Mouse (Mus musculus): ENCODE data around the gene Stra6l.
A peak's percentile ranks its signal among the peaks of the same experiment; 100 is the strongest.

The Stra6l gene

GRCm38 (mm10) chr4:45844355-45844754 is 4.1 kb upstream of the Stra6l start:
- peak; percentile 81 for ATAC-seq (ENCODE audit: low TSS enrichment)

GRCm38 (mm10) chr4:45846263-45846662 is 2.2 kb upstream of the Stra6l start:
- no peak for ATAC-seq (ENCODE audit: low TSS enrichment)

DNA sequence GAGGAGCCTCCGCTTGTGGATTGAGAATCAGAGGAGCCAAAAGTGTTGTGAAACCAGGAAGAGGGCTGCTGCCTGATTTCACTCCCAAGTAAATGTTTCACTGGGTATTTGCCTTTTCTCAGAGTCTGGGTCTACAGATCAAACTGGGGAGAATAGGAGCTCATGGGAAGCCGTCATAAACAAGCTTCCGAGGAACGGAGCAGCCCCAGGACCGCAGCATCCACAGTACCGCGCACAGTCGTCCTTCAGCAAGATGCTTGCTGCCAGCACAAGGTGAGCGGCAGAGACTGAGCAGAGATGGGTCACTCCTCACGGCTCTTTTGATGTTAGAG is 327 bp downstream of the Stra6l start:
- no peak for ATAC-seq (ENCODE audit: low TSS enrichment)

GRCm38 (mm10) chr4:45849419-45849818 is 955 bp downstream of the Stra6l start:
- no peak for ATAC-seq (ENCODE audit: low TSS enrichment)

DNA sequence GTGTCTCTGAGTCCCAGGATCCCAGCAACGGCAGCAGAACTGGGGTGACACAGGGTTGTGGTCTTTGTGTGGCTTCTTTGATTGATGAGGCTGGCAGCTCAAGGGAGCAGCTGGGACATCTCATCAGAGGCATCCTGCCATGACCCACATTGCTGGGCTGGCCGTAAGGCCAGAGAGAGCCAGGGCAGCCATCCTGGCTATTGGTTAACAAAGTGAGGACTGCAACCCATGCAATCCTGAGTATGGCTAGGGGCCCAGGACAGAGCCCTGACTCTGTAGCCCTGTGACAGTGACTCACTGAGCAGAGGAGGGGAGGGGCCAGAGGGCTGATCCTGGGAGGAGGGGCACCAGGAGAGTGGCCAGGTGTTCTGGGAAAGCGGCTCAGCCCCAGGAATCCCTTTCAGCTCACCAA is 3.2 kb downstream of the Stra6l start:
- ATAC-seq (ENCODE audit: low TSS enrichment) = no peak

GRCm38 (mm10) chr4:45853496-45854246 is 5.2 kb downstream of the Stra6l start:
- no peak for ATAC-seq (ENCODE audit: low TSS enrichment)

DNA sequence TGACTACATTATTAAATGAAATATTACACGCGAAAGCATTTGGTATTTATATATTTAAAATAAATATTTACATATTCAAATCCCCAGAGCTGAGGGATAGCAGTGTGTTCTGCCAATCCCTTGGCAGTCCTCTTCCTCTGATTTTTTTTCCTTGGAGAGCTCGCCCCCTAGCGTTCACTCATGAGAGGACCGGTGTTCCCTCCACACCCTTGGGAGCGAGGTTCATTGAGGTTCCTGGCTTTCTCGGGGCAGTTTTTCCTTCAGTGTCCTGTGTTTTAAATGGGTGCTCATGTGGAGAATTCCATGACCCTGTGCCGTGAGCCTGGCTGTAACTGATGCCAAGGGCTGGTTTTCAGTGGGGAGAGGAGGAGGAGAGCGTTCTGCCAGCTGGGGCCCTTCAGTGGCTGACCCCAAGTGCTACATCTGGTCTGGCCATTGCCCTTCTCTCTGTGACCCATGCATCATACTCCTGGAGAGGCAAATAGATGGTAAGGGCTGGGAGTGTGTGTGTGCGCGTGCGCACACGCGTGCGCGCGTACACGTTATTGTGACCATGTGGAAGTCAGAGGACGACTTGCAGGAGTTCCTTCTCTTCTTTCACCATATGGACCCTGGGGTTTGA is 7.5 kb downstream of the Stra6l start:
- peak; percentile 94 for ATAC-seq (ENCODE audit: low TSS enrichment)

DNA sequence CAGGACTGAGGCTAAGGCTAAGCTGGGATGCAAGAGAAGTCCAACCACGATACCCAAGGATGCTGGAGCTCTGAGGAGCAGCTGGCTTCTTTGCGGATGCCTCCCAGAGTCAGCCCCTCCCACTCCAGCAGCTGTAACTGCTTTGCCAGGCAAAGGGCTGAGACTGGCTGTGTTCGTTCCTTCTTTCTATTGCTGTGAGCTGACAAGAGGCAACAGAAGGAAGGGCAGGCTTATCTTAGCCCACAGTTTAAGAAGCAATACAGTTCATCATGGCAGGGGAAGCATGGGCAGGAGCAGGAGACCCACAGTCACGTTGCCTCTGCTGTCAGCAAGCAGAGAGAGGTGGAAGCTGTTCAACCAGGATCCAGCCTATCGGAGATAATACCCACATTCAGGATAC is 12.7 kb downstream of the Stra6l start:
- ATAC-seq (ENCODE audit: low TSS enrichment) = no peak

DNA sequence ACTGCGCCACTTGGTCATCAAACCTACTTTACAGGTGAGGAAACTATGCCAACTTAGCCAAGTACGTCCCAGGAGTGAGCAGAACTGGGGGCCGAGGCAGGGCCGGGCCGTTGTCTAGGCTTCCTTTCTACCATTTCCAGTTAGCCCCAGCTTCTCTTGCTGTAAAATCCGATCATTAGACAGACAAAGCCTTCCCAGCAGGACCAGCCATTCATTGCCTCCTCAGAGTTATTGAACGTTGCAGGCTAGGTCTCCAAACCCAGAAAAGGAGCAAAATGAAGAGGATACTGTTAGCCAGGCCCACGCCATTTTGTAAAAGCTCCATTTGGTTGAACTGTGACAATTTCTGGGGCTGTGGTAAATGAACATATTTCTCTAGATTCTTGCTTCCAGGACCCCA is 19.0 kb downstream of the Stra6l start:
- ATAC-seq (ENCODE audit: low TSS enrichment) = no peak

- no peak for ATAC-seq (ENCODE audit: low TSS enrichment)
Measured at GRCm38 (mm10) chr4:45869021-45869815, 20.8 kb downstream of the Stra6l start.

DNA sequence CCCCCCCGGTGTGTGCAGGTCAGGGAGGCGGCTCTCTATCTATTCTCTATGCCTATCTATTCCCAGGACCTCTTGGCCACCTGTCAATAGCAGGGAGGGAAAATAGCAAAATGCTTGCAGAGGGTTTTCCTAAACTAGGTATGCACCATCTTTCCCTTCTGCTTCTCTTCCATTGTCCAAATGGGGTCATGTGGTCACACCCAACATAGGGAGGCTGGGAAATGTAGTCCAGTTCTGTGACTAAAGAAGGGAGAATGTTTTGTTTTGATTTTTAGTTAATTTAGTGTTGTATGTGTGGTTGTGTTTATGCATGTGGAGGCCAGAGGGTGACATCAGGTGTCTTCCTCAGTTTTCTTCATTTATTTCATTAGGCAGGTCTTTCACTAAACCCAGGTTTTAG is 23.7 kb downstream of the Stra6l start:
- no peak for ATAC-seq (ENCODE audit: low TSS enrichment)

- ATAC-seq (ENCODE audit: low TSS enrichment) = peak; percentile 85
Measured at GRCm38 (mm10) chr4:45878929-45879328, 30.5 kb downstream of the Stra6l start.

DNA sequence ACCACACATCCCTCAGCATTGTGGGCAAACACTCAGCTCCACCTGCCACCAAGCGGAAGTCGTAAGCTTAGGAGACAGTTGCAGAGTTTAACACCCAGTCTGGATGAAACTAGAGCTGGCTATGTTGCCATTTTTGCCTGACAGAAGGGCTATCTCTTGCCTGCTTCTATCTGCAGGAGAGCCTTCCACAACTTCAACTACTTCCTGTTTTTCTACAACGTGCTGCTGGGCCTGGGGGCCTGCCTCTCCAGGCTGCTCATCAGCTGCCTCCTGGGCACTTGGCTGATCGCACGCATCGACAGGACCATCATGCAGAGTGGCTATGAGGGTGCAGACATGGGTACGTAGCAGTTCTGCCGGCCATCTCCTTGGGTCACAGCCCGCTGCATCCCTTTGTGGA is 34.1 kb downstream of the Stra6l start:
- no peak for ATAC-seq (ENCODE audit: low TSS enrichment)

DNA sequence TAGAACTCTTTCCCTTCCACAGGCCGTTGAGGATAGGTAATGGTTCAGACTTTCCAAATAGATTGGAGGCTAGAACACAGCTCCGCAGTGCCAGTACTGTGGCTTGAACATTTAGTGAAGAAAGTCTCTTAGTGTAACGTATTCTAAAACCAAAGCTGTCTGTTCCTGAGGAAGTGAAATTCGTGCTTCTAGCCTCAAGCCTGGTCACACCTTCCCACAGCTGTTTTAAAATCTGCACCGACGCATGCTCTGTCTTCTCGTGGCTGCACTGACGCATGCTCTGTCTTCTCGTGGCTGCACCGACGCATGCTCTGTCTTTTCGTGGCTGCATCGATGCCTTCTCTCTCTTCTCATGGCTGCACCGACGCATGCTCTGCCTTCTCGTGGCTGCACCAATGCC is 34.8 kb downstream of the Stra6l start:
- no peak for ATAC-seq (ENCODE audit: low TSS enrichment)

DNA sequence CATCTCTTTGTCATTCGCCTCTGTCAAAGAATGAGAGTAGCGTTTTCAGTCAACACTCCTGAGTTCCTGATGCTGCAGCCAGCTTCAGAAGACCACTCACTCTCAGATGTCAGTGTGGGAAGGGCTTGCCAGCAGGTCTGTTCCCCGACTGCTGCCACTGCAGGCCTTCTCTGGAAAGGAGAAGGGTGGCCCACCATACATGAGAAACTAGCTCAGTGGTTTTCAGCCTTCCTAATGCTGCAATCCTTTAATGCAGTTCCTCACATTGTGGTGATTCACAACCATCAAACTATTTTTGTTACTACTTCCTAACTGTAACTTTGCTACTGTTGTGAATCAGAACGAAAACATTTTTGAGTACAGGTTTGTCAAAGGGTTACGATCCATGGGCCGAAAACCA is 41.0 kb downstream of the Stra6l start:
- ATAC-seq (ENCODE audit: low TSS enrichment) = no peak

DNA sequence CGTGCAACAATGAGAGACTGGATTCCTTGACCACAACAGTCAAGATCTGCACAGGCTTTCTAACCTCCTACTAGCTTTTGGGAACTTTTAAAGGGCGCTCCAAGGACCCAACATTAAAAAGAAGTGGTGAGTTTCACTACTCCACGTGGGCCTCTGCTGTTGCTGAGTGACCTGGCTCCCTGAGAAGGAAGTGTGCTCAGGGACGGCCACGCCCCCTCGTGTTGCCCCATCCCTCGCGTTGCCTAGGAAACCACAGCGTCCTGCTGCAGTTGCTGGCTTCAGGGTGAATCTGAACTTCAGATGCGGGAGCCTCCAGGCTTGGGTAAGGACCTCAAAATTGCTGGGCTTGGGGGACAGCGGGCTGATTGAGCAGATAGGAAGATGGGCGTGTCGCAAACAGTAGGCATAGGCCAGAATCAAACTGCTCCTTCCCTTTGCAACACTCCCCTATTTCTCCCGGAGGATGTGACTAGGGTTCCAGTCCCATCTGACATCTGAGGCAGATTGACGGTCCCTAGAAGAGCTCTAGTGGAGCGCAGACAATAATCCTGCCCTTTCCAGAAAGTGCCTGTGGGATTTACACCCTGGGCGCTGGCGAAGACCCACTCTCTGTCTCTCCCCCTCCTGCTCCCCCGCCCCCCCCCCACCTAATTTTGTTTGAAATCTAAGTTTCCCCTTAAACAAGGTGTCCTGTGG is 41.8 kb downstream of the Stra6l start, which contains the start of gene Ccdc180:
Gene Ccdc180, plus strand, starts transcription at position 238 of the 696 bp plus-strand sequence.
- ATAC-seq (ENCODE audit: low TSS enrichment) = peak; percentile 27; the same call in 1 of the 2 replicates

DNA sequence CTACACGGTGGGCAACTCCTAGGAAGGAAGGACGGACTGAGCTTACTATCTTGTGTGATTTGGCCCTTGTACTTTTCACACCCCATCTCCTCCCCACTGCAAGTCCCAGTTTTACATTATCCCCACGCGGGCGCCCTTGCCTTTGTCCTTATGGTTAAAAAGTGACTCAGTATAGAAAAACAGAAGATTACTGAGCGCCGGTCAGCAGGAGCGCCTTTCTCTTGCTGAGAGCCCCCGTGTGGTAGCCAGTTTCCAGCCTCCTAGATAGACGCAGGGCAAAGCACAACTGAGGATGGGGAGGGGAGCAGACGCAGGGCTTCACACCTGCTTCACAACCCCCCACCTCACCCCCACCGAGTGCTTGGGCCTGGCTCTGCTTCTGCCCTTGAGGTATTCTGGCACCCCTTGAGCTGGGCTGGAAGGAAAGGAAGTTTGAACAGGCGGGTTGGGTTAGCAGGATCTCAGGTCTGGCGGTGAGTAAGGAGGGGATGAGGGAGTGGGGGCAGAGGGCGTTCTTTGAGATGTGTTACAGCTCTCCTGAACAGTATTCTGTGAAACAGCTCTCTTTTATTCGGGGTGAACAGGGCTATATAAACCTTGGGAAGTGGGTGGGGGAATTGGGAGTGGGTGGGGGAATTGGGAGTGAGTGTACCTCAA is 48.1 kb downstream of the Stra6l start:
- no peak for ATAC-seq (ENCODE audit: low TSS enrichment)

DNA sequence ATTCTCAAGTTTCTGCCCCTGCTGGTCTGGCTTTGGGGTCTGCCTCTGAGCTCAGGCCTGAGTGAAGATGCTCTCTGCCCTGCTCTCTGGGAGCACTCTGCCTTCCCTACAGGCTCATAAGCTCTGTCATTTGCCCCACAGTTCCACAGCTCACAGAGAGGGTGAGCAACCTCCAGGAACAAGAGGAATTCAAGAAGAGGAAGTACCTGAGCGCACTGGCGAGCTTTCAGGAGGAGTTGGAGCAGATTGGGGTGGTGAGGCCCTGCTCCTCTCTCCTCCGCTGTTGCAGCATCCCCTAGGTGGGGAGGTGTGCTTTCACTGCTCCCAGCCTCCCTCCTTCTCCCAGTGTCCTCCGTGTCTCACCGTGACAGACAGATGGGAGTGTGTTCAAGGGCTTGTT is 49.9 kb downstream of the Stra6l start:
- ATAC-seq (ENCODE audit: low TSS enrichment) = no peak

DNA sequence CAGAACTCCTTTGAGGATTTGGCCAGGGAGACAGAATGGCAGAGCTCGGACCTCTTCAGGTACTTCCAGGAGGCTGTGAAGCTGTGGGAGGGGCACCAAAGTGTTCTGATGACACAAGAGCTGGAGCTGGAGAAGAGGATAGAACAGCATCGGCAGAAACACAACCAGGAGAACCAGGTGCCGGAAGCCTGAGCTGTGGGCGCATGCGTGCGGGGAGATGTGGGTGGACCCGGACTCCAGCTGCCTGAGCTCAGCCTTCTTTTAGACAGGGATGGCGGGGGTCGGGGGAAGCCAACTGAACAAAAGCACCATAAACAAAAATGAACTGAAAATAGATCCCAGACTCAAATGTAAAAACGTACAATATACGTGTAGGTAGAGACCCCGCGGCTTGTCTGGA is 60.8 kb downstream of the Stra6l start:
- peak; percentile 73; the same call in 1 of the 2 replicates for ATAC-seq (ENCODE audit: low TSS enrichment)

DNA sequence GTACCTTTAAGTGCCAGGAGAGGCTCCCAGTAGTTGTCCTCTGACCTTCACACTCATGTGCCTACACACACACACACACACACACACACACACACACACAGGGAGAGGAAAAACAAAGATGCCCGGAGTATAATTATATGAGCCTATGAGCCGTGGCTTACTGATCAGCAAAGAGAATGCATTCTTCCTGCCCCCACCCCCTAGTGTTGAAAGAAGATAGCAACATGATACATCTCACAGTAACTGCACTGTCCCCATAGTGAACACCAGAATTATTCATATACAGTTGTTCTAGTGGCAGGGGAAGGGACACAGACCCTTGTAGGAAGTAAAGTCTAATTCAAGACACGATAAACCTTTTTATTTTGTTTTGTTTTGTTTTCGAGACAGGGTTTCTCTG is 61.5 kb downstream of the Stra6l start:
- ATAC-seq (ENCODE audit: low TSS enrichment) = no peak

GRCm38 (mm10) chr4:45911256-45911655 is 62.8 kb downstream of the Stra6l start:
- ATAC-seq (ENCODE audit: low TSS enrichment) = no peak

DNA sequence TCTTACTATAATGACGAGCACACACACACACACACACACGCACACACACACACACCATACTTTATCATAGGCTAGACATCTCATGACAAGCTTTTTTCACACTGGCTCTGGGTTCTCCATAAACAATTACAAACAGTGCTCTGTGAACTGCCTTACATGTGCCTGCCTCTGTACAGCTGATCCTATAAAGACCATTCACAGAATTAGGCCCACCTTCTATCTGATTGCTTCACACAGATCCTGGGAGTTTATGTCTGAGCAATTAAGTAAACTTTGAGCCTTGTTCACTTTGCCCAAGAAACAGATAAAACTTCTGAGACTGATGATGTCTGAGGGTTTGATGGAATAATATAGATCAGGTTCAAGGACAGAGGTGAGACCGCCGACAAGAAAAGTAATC is 63.4 kb downstream of the Stra6l start:
- no peak for ATAC-seq (ENCODE audit: low TSS enrichment)

All from frontal cortex, adult (tissue).